Mouse (Mus musculus) hindbrain, embryonic 14.5 days (tissue): ENCODE measurements around the gene Prps2. TPM values are rescaled to one million over a fixed set of nuclear protein-coding genes. Genes with fewer than 3 reads are reported as not detected.
"Not testable (repeated sequence)": the region's sequence is repeated elsewhere in the genome, so short reads cannot be mapped to it uniquely, and the experiment has no call there.

ENCODE experiments used
- ATAC-seq: fragments of 200-750 bp; cut with Nextera tagmentation; 2 replicates; pipeline ENCODE4 v1.8.0; 2017; ENCODE audit warnings: moderate number of reproducible peaks, mild to moderate bottlenecking, moderate TSS enrichment, moderate library complexity; ENCODE audit not compliant: low FRiP score
- DNase-seq: peaks from one replicate; pipeline ENCODE4 v3.0.0-alpha.2; 2015; ENCODE audit warnings: low spot score
- H3K27ac ChIP-seq: fragments of 300-500 bp; sonication (generic); 2 replicates; pipeline ENCODE4 v1.5.1; 2014; ENCODE audit warnings: mild to moderate bottlenecking, moderate library complexity
- H3K27me3 ChIP-seq: fragments of 300-500 bp; sonication (generic); 2 replicates; pipeline ENCODE4 v1.6.1; 2014; ENCODE audit warnings: mild to moderate bottlenecking, low read length, mixed read lengths; ENCODE audit not compliant: control insufficient read depth, insufficient read depth
- H3K36me3 ChIP-seq: fragments of 300-500 bp; sonication (generic); replicated peaks from 2 replicates; pipeline ENCODE4 v1.6.1; 2014; ENCODE audit not compliant: control insufficient read depth, insufficient read depth
- H3K4me1 ChIP-seq: fragments of 300-500 bp; sonication (generic); replicated peaks from 2 replicates; pipeline ENCODE4 v1.6.1; 2014; ENCODE audit warnings: antibody characterized with exemption, low read length, mixed read lengths; ENCODE audit not compliant: control insufficient read depth, insufficient read depth
- H3K4me2 ChIP-seq: fragments of 300-500 bp; sonication (generic); replicated peaks from 2 replicates; pipeline ENCODE4 v1.6.1; 2014; ENCODE audit warnings: mild to moderate bottlenecking, moderate library complexity
- H3K4me3 ChIP-seq: fragments of 300-500 bp; sonication (generic); replicated peaks from 2 replicates; pipeline ENCODE4 v1.5.1; 2014; ENCODE audit warnings: mild to moderate bottlenecking, low read length
- H3K9ac ChIP-seq: fragments of 300-500 bp; sonication (generic); 2 replicates; pipeline ENCODE4 v1.6.1; 2014
- H3K9me3 ChIP-seq: fragments of 300-500 bp; sonication (generic); 2 replicates; pipeline ENCODE4 v1.6.1; 2016; ENCODE audit warnings: low read length; ENCODE audit not compliant: control insufficient read depth
- WGBS: fragments of 180-500 bp; shearing (Covaris S2); extraction: QIAGEN DNeasy Blood & Tissue Kit; methylation state at CpG from one replicate; pipeline ENCODE4 v1.1.7; 2014; 5-methylcytosine and 5-hydroxymethylcytosine counted together
- polyA plus RNA-seq: library from polyadenylated mRNA; unstranded; fragments of >200 nt; fragmentation: Nextera tagmentation; extraction: Ambion mirVana; gene quantifications from 2 replicates; pipeline ENCODE4 v1.2.1, GENCODE M21; 2014

Prps2 gene
- polyA plus RNA-seq, 1 experiment from 2014 or later, result 20.6 TPM

GRCm38 (mm10) chrX:167315093-167315726 is 67.3 kb downstream of the Prps2 start:
- Histone ChIP-seq H3K27me3 (peaks cover 25% of the 10 kb centered on the region), H3K27ac (no peak overlapping the region), H3K9ac (no peak overlapping the region), H3K4me1 (no peaks in the 10 kb centered on the region), H3K36me3 (no peaks in the 10 kb centered on the region), H3K4me2 (no peak overlapping the region), H3K4me3 (no peak overlapping the region), H3K9me3 (no peaks in the 10 kb centered on the region)
- WGBS, result 54% methylated on average over 4 of the region's 4 CpGs
- ATAC-seq (no peak), DNase-seq (no peak)

- H3K36me3 ChIP-seq, H3K27ac ChIP-seq, ATAC-seq, H3K4me3 ChIP-seq, DNase-seq, H3K4me1 ChIP-seq, H3K9ac ChIP-seq, H3K9me3 ChIP-seq, H3K4me2 ChIP-seq: not testable (repeated sequence)
- H3K27me3 ChIP-seq, result 0 out of 2 replicates have a peak, but pooled peaks cover 10% of the 10 kb centered on the region
- WGBS, result no CpG with 5 or more reads among the region's 1 CpGs
Observed at GRCm38 (mm10) chrX:167302061-167302460, 80.5 kb downstream of the Prps2 start.

Other genes starting within 250 kb of the Prps2 start
- 4,629 and 5,303 TPM in 2 replicates for gene Tmsb4x, start 173.4 kb downstream of the Prps2 start, polyA plus RNA-seq
- gene Tlr8, start 118.4 kb downstream of the Prps2 start, polyA plus RNA-seq, result 0.32 and 0.35 TPM in 2 replicates
- 0.86 and 0.91 TPM in 2 replicates for gene Tlr7, start 52.2 kb downstream of the Prps2 start, polyA plus RNA-seq